Mouse (Mus musculus) liver, embryonic 14.5 days (tissue): ENCODE data around the gene Strn4. TPM values are rescaled to one million over a fixed set of nuclear protein-coding genes. Genes with fewer than 3 reads are reported as not detected.

Experiments used
- ATAC-seq: fragments of 200-750 bp; cut with Nextera tagmentation; 2 replicates; pipeline ENCODE4 v1.8.0; 2017; ENCODE audit warnings: moderate number of reproducible peaks, mild to moderate bottlenecking, moderate library complexity; ENCODE audit not compliant: insufficient read depth
- DNase-seq, 3 experiments: peaks; one replicate each; pipeline ENCODE4 v3.0.0-alpha.2; 2012 to 2013; ENCODE audit warnings: low read depth in 3 of 3, low spot score in 3 of 3
- H3K27ac ChIP-seq: fragments of 300-500 bp; sonication (generic); 2 replicates; pipeline ENCODE4 v1.5.1; 2014; ENCODE audit warnings: moderate library complexity, mild to moderate bottlenecking, control low read depth, inconsistent platforms
- H3K27me3 ChIP-seq: fragments of 300-500 bp; sonication (generic); 2 replicates; pipeline ENCODE4 v1.6.1; 2014; ENCODE audit warnings: mild to moderate bottlenecking, low read length, moderate library complexity; ENCODE audit not compliant: control insufficient read depth, insufficient read depth
- H3K36me3 ChIP-seq: fragments of 300-500 bp; sonication (generic); replicated peaks from 2 replicates; pipeline ENCODE4 v1.6.1; 2014; ENCODE audit warnings: low read depth; ENCODE audit not compliant: control insufficient read depth, insufficient read depth
- H3K4me1 ChIP-seq, 2 experiments: fragments of 200-500 bp in 1 of 2; fragments of 300-500 bp in 1 of 2; sonication (generic) in 1 of 2; replicated peaks; 2 replicates each; pipeline ENCODE4 v1.6.1; 2012 to 2014; ENCODE audit warnings: antibody characterized with exemption in 1 of 2, inconsistent platforms in 1 of 2, low read length in 1 of 2; ENCODE audit not compliant: control insufficient read depth in 2 of 2, insufficient read depth in 2 of 2
- H3K4me2 ChIP-seq: fragments of 300-500 bp; sonication (generic); 2 replicates; pipeline ENCODE4 v1.6.1; 2014; ENCODE audit warnings: low read depth, mild to moderate bottlenecking, control low read depth, moderate library complexity
- H3K4me3 ChIP-seq, 2 experiments: fragments of 200-500 bp in 1 of 2; fragments of 300-500 bp in 1 of 2; sonication (generic) in 1 of 2; 2 replicates each; pipeline ENCODE4 v1.5.1; 2012 to 2014; ENCODE audit warnings: low read depth in 2 of 2, low read length in 2 of 2, mild to moderate bottlenecking in 2 of 2, control low read depth in 1 of 2, inconsistent platforms in 1 of 2, moderate library complexity in 1 of 2; ENCODE audit not compliant: insufficient read depth in 1 of 2
- H3K9ac ChIP-seq: fragments of 300-500 bp; sonication (generic); replicated peaks from 2 replicates; pipeline ENCODE4 v1.6.1; 2014; ENCODE audit warnings: mild to moderate bottlenecking, control low read depth, moderate library complexity
- H3K9me3 ChIP-seq: fragments of 300-500 bp; sonication (generic); 2 replicates; pipeline ENCODE4 v1.6.1; 2016; ENCODE audit warnings: low read length, mixed read lengths; ENCODE audit not compliant: control insufficient read depth
- CTCF ChIP-seq: IDR thresholded peaks from 2 replicates; pipeline ENCODE4 v1.5.1; 2016; ENCODE audit warnings: antibody characterized with exemption, low read depth, control low read depth
- EP300 ChIP-seq: IDR thresholded peaks from 2 replicates; pipeline ENCODE4 v1.6.1; 2016; ENCODE audit warnings: antibody characterized with exemption, low read depth
- WGBS: fragments of 180-500 bp; shearing (Covaris S2); extraction: QIAGEN DNeasy Blood & Tissue Kit; methylation state at CpG from one replicate; pipeline ENCODE4 v1.1.7; 2014; ENCODE audit not compliant: insufficient replicate concordance; 5-methylcytosine and 5-hydroxymethylcytosine counted together
- polyA plus RNA-seq, 2 experiments: library from polyadenylated mRNA; depleted of rRNA in 1 of 2; stranded (reverse) in 1 of 2; unstranded in 1 of 2; fragments of >200 nt; fragmentation: Nextera tagmentation in 1 of 2; extraction: Ambion mirVana in 1 of 2; gene quantifications; 2 replicates each; pipeline versions ENCODE4 v1.2.1 to v1.2.3; 2012 to 2014

The Strn4 gene
- polyA plus RNA-seq, 2 experiments, result 27.2 to 43.0 TPM

- WGBS, result 69% methylated on average over 5 of the region's 5 CpGs
- ATAC-seq, result no peak
- TF ChIP-seq CTCF (no peak), EP300 (no peak)
These were observed 8.0 kb downstream of the Strn4 start for GRCm38 (mm10) chr7:16823734-16824133.

GRCm38 (mm10) chr7:16825785-16826184 lies 10.1 kb downstream of the Strn4 start:
- H3K4me3 ChIP-seq, result no peak overlapping the region
- peaks cover 47% of the 10 kb centered on the region for H3K36me3 ChIP-seq
- no peak overlapping the region for H3K27ac ChIP-seq
- no peak overlapping the region for H3K9ac ChIP-seq
- ATAC-seq, result peak; percentile 39
- 75% methylated on average over 10 of the region's 10 CpGs for WGBS
- no peak overlapping the region for H3K4me2 ChIP-seq
- no peaks in the 10 kb centered on the region for H3K27me3 ChIP-seq
- TF ChIP-seq EP300 (no peak), CTCF (peak; percentile 60)
- DNase-seq, result no peak
- no peaks in the 10 kb centered on the region for H3K9me3 ChIP-seq
- peaks cover 2 to 10% of the 10 kb centered on the region in 2 experiments; a peak in 3 of 4 replicates for H3K4me1 ChIP-seq

More at GRCm38 (mm10) chr7:16823734-16824133, 8.0 kb downstream of the Strn4 start:
- Histone ChIP-seq H3K4me3 (no peak overlapping the region), H3K9me3 (no peaks in the 10 kb centered on the region), H3K4me2 (no peak overlapping the region), H3K36me3 (peaks cover 26% of the 10 kb centered on the region), H3K27ac (no peak overlapping the region), H3K27me3 (no peaks in the 10 kb centered on the region), H3K9ac (no peak overlapping the region), H3K4me1 (peaks cover 23 to 30% of the 10 kb centered on the region in 2 experiments)
- no peak for DNase-seq

- H3K27me3 ChIP-seq, result no peaks in the 10 kb centered on the region
- H3K9me3 ChIP-seq, result no peaks in the 10 kb centered on the region
- no peak for DNase-seq
- peaks cover 54% of the 10 kb centered on the region for H3K36me3 ChIP-seq
- H3K9ac ChIP-seq, result no peak overlapping the region
- 35% methylated on average over 5 of the region's 5 CpGs for WGBS
- H3K4me2 ChIP-seq, result no peak overlapping the region
- TF ChIP-seq CTCF (no peak), EP300 (no peak)
- H3K4me3 ChIP-seq, result no peak overlapping the region
- peaks cover 0 to 3% of the 10 kb centered on the region in 2 experiments; a peak in 1 of 4 replicates for H3K4me1 ChIP-seq
- ATAC-seq, result no peak
- no peak overlapping the region for H3K27ac ChIP-seq
These were observed 10.9 kb downstream of the Strn4 start for GRCm38 (mm10) chr7:16826571-16826970.

GRCm38 (mm10) chr7:16827274-16827673 lies 11.6 kb downstream of the Strn4 start:
- TF ChIP-seq CTCF (no peak), EP300 (no peak)
- Histone ChIP-seq H3K4me1 (no peaks in the 10 kb centered on the region; a peak in 1 of 4 replicates), H3K27ac (no peak overlapping the region), H3K9ac (no peak overlapping the region), H3K4me3 (no peak overlapping the region), H3K4me2 (no peak overlapping the region), H3K9me3 (no peaks in the 10 kb centered on the region), H3K27me3 (no peaks in the 10 kb centered on the region), H3K36me3 (peaks cover 61% of the 10 kb centered on the region)
- no peak for DNase-seq
- 52% methylated on average over 4 of the region's 4 CpGs for WGBS
- no peak for ATAC-seq

GRCm38 (mm10) chr7:16830449-16830848 lies 14.8 kb downstream of the Strn4 start:
- no peaks in the 10 kb centered on the region; a peak in 1 of 4 replicates for H3K4me1 ChIP-seq
- no peaks in the 10 kb centered on the region for H3K27me3 ChIP-seq
- WGBS, result 79% methylated on average over 9 of the region's 9 CpGs
- H3K27ac ChIP-seq, result no peak overlapping the region
- ATAC-seq (no peak), DNase-seq (no peak)
- H3K9me3 ChIP-seq, result no peaks in the 10 kb centered on the region
- no peak overlapping the region for H3K4me3 ChIP-seq
- no peak overlapping the region for H3K9ac ChIP-seq
- H3K36me3 ChIP-seq, result peaks cover 67% of the 10 kb centered on the region
- H3K4me2 ChIP-seq, result no peak overlapping the region
- TF ChIP-seq EP300 (no peak), CTCF (no peak)
